Mouse (Mus musculus) ZHBTc4 (cell line): ENCODE measurements around the gene Adgrf4.

Experiments used
- DNase-seq: peaks from one replicate; pipeline ENCODE4 v3.0.0-alpha.2; 2011; ENCODE audit warnings: low read depth, low spot score

Gene Adgrf4

GRCm38 (mm10) chr17:42692136-42692535 lies at the start of gene Adgrf4:
Gene Adgrf4, minus strand, starts transcription at chr17:42692284.
- no peak for DNase-seq

- DNase-seq = peak; percentile 5
Measured at GRCm38 (mm10) chr17:42741801-42742217, 49.7 kb upstream of the Adgrf4 start, which contains the start of gene Adgrf2. Gene Adgrf2, minus strand, starts transcription at chr17:42742179.

- no peak for DNase-seq
Measured at GRCm38 (mm10) chr17:42738794-42739193, 46.7 kb upstream of the Adgrf4 start.

GRCm38 (mm10) chr17:42717161-42717560 lies 25.1 kb upstream of the Adgrf4 start:
- peak; percentile 43 for DNase-seq

- DNase-seq = no peak
Measured at GRCm38 (mm10) chr17:42714991-42715390, 22.9 kb upstream of the Adgrf4 start.

- no peak for DNase-seq
Measured at GRCm38 (mm10) chr17:42710717-42711116, 18.6 kb upstream of the Adgrf4 start.

GRCm38 (mm10) chr17:42705611-42706010 lies 13.5 kb upstream of the Adgrf4 start:
- no peak for DNase-seq

- no peak for DNase-seq
Measured at GRCm38 (mm10) chr17:42702198-42702597, 10.1 kb upstream of the Adgrf4 start.

- no peak for DNase-seq
Measured at GRCm38 (mm10) chr17:42694730-42695129, 2.6 kb upstream of the Adgrf4 start.

GRCm38 (mm10) chr17:42690531-42690930 lies 1.6 kb downstream of the Adgrf4 start:
- no peak for DNase-seq

GRCm38 (mm10) chr17:42658634-42659422 lies 33.3 kb downstream of the Adgrf4 start:
- DNase-seq = peak; percentile 77

- no peak for DNase-seq
Measured at GRCm38 (mm10) chr17:42643416-42643815, 48.7 kb downstream of the Adgrf4 start.

- no peak for DNase-seq
Measured at GRCm38 (mm10) chr17:42630206-42630605, 61.9 kb downstream of the Adgrf4 start.

- DNase-seq = peak; percentile 85
Measured at GRCm38 (mm10) chr17:42613043-42613737, 78.9 kb downstream of the Adgrf4 start.

GRCm38 (mm10) chr17:42611295-42611694 lies 80.8 kb downstream of the Adgrf4 start, which contains the start of gene Opn5:
Gene Opn5, minus strand, starts transcription at chr17:42611395.
- DNase-seq = no peak

GRCm38 (mm10) chr17:42608270-42608669 lies 83.8 kb downstream of the Adgrf4 start:
- DNase-seq = no peak
